Mouse (Mus musculus) ovary, adult 18-20 months (tissue): ENCODE data around the gene AC109138.7.

ENCODE experiments used
- DNase-seq: peaks from one replicate; pipeline ENCODE4 v3.0.0; 2022; ENCODE audit warnings: low spot score, mixed read lengths

Gene AC109138.7

GRCm38 (mm10) chr19:4214071-4214770, at the start of gene AC109138.7, which contains the start of gene Clcf1:
TSS of gene AC109138.7 (plus strand) at chr19:4214357.
TSS of gene Clcf1 (plus strand) at chr19:4214238.
- no peak for DNase-seq

GRCm38 (mm10) chr19:4164721-4165120, 49.4 kb upstream of the AC109138.7 start:
- no peak for DNase-seq

DNA sequence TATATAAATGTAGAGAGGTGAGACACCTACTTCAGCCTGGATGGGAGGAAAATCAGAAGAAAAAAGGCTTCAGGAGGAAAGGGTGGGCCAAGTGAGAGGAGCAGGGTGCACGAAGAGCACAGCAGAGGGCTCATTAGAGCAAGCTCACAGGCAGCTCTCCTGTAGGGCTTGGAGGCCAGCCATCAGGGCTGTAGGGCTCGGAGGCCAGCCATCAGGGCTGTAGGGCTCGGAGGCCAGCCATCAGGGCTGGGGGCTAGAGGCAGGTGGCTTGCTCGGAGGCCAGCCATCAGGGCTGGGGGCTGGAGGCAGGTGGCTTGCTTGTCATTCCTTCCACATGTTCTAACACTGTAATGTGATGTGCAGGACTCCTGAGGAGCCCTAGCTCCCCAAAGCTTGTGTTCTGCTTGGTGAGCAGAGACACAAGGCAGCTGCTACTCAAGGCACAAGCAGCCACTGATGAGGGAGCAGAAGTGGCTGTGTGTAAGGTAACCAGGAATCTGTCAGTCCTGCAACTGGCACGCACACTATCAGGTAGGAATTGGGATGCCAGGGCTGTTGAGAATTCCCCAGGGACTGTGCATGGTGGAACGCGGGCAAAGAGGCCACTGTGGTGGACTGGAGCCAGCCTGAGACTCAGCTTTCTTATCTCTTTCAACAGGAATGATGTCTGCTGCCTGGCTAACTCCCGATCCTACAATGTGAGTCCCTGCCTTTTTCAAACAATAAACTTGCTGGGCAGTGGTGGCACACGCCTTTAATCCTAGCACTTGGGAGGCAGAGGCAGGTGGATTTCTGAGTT, 47.3 kb upstream of the AC109138.7 start:
- DNase-seq: no peak

DNA sequence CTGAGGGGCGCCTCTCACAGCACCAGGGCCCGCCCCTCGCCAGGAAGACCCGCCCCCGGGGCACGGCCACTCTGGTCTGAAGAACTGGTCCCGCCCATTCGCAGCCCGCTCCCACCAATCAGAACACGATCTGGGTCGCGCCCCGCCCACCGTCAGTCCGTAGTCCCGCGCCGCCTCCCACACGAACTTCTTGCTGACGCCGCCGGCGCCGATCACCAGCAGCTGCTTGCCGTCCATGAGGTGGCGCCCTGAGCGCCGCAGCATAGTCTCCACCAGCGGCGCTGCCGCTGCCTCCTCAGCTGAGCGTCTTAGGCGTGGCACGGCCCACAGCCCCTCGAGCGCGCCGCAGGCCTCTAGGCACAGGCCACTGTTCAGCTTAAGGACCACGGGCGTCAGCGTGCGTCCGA, 44.8 kb upstream of the AC109138.7 start:
- DNase-seq: peak; percentile 99

DNA sequence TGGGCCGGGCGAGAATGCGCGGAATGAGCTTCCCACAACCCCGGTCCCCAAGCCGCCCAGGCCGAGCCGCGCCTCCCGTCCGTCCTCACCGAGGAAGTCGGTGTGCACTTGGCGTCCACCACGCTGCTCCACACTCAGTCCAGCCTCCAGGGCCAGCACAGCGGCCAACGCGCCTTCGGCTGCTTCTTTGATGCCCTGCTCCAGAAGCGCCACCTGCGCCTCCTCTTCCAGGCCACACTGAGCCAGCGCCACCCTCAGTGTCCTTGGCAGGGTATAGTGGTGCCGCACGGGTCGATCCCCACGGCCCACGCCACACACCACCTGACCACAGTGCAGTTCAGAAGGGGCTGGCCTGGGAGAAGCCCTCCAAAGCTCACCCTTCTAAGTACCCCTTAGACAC, 44.3 kb upstream of the AC109138.7 start:
- DNase-seq: no peak

GRCm38 (mm10) chr19:4170723-4171392, 43.3 kb upstream of the AC109138.7 start:
- DNase-seq: no peak

DNA sequence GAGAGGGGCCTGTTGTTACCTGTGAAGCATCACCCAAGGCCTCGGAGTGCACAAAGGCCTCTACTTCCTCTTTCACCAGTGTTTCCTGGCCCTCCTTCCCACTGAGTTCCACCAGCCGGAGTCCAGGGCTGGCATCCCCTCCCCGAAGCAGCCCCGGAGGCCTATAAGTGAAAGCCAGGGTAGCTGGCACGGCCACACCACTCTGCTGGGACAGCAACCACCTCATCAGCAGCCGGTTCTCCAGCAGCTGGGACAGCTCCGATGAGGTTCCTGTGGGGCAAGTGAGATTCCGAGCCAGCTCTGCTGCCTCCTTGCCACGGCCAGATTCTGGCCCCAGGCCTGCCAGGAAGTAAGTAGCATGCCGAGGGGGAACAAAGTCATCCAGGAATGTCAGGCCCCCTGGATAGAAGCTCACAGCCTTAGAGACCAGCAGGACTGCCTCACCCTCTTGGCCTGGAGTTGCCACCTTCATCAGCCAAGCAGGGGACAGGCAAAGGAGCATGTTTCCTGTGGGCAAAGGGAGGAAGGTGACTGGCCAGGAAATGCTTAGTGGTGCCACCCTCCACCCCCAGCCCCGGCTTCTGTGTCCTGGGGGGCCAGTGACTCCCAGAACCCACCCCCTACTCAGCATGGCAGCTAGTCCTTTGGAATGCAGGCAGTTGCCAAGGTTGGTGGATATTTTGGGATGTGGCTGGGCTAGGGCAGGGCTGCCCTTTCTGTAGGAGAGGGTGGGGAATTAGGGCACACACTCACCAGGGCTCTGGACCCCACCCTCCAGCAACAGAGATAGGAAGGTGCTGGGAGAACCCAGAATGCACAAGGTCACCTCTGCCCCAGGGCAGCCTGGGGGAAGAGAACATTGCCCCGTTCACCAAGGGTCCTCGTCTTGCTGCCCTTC, 42.5 kb upstream of the AC109138.7 start:
- DNase-seq: no peak

DNA sequence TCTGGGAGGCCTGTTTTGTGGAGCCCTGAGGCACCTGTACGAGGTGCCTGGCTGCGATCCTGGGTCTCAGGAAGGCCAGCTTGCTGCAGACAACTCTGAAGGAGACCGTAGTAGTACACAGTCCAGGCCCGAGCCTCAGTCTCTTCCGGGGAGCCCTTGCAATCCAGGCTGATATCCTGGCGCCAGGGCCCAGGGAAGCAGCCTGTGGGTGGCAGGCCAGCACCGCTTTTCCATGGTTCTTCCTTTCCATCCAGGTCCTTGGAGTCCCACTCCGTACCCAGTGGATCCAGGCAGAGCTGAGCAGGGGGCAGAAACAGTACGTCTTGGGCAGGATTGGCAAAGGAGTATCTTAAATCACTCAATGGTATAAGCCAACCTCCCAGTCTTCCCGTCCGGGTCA, 41.2 kb upstream of the AC109138.7 start:
- no peak for DNase-seq

DNA sequence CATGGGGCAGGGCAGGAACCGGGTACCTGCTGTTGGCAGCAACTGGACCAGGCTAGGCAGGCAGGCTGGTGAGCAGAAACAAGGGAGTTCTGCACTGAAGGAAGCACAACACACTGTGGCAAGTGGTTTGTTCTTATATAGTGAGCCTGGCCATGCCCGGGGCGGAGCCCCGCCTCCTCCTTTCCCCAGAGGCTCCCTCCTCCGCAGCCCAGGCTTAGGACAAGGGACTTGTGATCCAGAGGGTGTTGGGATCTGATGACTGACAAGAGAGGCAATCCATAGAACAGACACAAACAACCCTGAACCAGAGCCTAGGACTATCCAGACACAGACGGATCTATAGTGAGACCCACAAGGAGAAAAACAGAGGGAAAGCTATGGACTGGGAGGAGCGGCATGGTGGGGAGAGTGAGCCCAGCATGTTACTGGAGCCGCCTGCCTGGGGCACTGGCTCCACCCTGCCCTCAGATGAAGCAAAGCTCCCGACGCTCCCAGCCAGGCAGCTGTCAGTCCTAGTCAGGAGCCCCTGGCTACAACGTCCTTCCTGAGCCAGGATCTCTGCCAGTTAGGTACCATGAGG, 38.7 kb upstream of the AC109138.7 start, which contains the start of gene Carns1:
TSS of gene Carns1 (minus strand) at position 112 of the 580 bp plus-strand sequence.
- no peak for DNase-seq

- DNase-seq: no peak
Measured at GRCm38 (mm10) chr19:4180411-4180810, 33.7 kb upstream of the AC109138.7 start.

GRCm38 (mm10) chr19:4181892-4182291, 32.3 kb upstream of the AC109138.7 start:
- DNase-seq: peak; percentile 63

- DNase-seq: no peak
Measured at GRCm38 (mm10) chr19:4183689-4184088, 30.5 kb upstream of the AC109138.7 start.

GRCm38 (mm10) chr19:4184976-4185975, 28.9 kb upstream of the AC109138.7 start:
- DNase-seq: no peak

DNA sequence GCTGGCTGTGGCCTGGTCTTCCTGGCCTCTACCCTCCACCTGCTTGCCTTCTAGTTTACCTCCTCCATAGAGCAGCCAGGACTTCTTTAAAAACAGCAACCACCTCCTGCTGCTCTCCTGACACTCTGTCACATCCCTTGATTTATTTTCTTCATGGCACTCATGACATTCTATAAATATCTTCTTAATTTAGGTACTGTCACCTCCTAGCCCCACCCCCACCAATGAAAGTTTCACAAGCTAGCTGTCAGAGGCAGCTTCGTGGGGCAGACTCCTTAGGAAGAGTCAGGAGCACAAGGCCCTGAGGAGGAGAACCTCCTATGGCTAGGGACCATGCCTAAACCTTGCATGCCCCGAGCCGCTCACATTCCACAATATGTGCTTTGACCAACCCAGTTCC, 26.9 kb upstream of the AC109138.7 start:
- no peak for DNase-seq

DNA sequence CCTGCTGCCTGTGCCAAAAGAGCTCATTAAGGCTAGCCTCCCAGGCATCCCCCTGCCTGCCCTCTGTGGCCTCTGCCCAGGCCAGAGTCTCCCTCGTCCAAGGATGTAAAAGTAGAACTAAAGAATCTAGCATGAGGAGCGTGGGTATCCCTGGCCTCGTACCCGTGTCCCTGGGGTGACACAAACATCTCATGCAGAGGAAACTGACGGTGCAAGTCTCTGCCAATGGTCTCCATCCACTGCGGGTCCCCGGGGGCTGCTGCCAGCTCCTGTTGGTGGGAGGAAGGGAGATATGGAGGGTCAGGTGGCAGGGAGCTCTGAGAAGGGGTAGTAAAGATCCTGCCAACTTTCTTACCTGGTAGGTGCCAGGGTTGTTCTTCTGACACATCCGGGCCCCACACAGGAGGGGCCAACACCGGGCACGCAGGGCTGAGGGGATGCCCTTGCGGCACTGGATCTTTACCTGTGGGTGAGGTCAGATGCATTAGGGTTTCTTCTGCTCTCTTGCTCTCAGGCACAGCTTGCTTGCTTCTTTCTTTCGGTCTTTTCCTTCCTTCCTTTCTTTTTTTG, 25.0 kb upstream of the AC109138.7 start:
- no peak for DNase-seq

- no peak for DNase-seq
Measured at GRCm38 (mm10) chr19:4190831-4191334, 23.3 kb upstream of the AC109138.7 start, which contains the start of gene Tbc1d10c. TSS of gene Tbc1d10c (minus strand) at chr19:4191284.

DNA sequence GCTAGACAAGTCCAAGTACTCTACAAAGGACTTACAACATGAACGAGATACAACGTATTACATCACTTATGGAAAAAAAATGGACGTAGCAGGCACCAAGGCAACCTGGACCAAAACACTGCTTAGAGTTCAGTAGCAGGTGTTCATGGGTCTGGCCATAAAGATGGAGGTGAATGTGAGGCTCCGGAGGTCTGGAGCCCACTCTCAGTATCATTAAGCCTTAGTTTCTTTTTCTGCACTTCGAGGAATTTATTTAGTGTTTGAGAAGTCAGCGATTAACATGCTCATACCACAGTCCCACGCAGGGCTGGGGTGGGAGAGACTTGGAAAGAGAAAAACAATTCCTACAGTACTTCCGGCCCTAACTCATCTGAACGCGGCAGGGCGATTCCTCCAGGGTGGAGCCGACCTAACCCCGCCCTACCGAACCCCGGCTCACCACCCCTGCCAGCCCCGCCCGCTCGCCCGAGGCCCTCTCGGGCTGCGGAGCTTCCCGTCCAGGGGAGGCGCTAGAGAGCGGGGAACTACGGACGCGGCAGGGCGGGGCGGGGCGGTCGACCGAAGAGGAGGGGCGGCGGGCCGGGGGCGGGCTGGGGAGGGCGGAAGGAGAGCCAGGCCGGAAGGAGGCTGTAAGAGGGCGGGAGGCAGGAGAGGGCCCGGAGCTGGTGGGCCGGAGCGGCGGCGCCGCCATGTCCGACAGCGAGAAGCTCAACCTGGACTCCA, 22.5 kb upstream of the AC109138.7 start, which contains the start of gene Ppp1ca:
TSS of gene Ppp1ca (plus strand) at position 538 of the 723 bp plus-strand sequence.
- DNase-seq: peak; percentile 93

DNA sequence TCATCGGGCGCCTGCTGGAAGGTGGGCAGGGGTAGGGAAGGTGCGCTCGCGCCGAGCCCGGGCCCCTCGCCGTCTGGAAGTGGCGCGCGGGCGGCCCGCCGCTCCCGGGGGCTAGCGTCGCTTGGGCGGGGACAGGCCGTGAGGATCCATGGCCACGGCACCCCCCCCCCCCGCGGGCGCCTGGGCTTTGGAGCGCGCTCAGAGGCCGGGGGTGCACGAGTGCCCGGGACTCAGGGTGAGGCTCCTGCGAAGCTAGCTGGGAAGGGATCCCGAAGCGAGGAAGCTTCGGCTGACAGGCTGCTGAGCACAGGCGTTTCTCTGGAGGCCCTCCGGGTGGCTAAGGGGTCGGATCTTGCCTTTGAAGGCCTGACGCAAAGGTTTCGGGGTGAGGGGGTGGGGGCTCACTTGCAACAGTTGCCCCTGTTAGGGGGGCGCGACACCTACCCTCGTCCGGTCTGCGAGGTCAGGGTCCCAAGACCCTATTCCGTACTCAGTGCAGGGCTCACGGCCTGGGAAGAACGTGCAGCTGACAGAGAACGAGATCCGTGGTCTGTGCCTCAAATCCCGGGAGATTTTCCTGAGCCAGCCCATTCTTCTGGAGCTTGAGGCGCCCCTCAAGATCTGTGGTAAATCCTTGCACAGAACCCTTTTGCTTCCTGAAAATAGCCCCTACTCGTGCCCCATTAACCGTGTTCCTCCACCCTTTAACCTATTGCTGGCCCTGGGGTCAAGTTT, 21.7 kb upstream of the AC109138.7 start:
- no peak for DNase-seq
